Mouse (Mus musculus) megakaryocyte, embryonic 14.5 days (primary cell): Measurements from ENCODE around the gene Tsc22d3. TPM values are rescaled to one million over a fixed set of nuclear protein-coding genes. Genes with fewer than 3 reads are reported as not detected.
"Not testable (repeated sequence)": the region's sequence is repeated elsewhere in the genome, so short reads cannot be mapped to it uniquely, and the experiment has no call there.

ENCODE experiments used
- H3K27me3 ChIP-seq: replicated peaks from 2 replicates; pipeline ENCODE3; 2012; ENCODE audit warnings: inconsistent platforms
- H3K36me3 ChIP-seq: replicated peaks from 2 replicates; pipeline ENCODE3; 2012; ENCODE audit warnings: low read length, inconsistent platforms, mixed read lengths
- H3K4me1 ChIP-seq: 2 replicates; pipeline ENCODE4 v1.6.1; 2012; ENCODE audit warnings: inconsistent platforms
- H3K4me3 ChIP-seq: replicated peaks from 2 replicates; pipeline ENCODE3; 2012; ENCODE audit warnings: moderate library complexity, mild to moderate bottlenecking, inconsistent platforms
- H3K9me3 ChIP-seq: 2 replicates; pipeline ENCODE4 v1.6.1; 2012; ENCODE audit warnings: inconsistent platforms
- FLI1 ChIP-seq: IDR thresholded peaks from 2 replicates; pipeline ENCODE4 v1.6.1; 2012; ENCODE audit warnings: low read length, inconsistent platforms, mixed read lengths
- GATA1 ChIP-seq: IDR thresholded peaks from 3 replicates; pipeline ENCODE4 v1.6.1; 2012; ENCODE audit warnings: mixed read lengths, low read length, inconsistent platforms, borderline replicate concordance
- polyA plus RNA-seq: library from polyadenylated mRNA; stranded (reverse); fragments of >175 nt; gene quantifications from 2 replicates; pipeline ENCODE4 v1.2.3, GENCODE M21; 2012; ENCODE audit warnings: low replicate concordance; ENCODE audit not compliant: insufficient read depth

Tsc22d3 gene
- polyA plus RNA-seq, 1 experiment = 59.7 TPM

- no peaks in the 10 kb centered on the region for H3K9me3 ChIP-seq
- H3K4me3 ChIP-seq = peak overlapping the region; percentile 87
- peaks cover 10% of the 10 kb centered on the region for H3K27me3 ChIP-seq
- no peaks in the 10 kb centered on the region for H3K36me3 ChIP-seq
- TF ChIP-seq FLI1 (no peak), GATA1 (no peak)
- peaks cover 59% of the 10 kb centered on the region for H3K4me1 ChIP-seq
Measured at GRCm38 (mm10) chrX:140520146-140521102, 80.0 kb downstream of the Tsc22d3 start.

DNA sequence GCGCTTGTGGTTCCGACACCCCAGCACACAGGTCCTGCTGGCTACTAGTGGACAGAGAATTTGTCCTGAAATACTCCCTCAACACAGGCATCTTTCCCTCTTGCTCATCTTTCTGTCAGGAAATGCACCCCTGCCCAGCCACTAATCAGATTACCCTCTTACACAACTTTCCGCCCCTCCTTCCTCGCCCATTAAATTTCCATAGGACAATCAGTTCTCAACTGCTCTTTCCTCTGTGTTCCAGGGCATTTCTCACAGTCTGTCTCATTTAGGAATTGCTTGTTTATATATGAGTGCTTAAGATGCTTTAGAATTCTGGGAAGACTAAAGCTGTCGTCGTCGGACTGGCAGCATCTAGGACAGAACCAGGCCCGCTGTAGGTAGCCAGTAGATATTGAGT lies 82.1 kb downstream of the Tsc22d3 start:
- Histone ChIP-seq H3K4me3 (no peak overlapping the region), H3K4me1 (peaks cover 63% of the 10 kb centered on the region), H3K27me3 (peaks cover 19% of the 10 kb centered on the region), H3K9me3 (no peaks in the 10 kb centered on the region), H3K36me3 (no peaks in the 10 kb centered on the region)
- TF ChIP-seq FLI1 (no peak), GATA1 (no peak)

DNA sequence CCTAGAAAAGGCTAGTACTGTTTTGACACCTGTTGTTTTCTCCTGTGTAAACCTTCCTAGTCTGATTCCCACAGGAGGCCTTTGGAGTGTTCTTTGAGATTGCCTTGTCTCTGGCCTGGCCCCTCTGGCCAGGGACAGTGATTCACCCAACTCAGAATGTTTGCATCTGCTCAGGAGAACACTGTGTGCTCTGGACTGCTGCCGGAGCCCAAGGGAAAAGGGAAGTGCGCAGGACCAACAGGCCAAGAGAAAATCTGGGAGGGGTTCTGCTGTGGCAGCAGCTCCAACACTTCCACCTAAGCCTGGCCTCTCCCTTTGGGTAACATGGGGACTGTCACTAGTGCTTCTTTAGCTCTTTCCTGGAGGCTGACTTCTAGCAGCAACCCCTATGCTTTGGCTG lies 87.1 kb downstream of the Tsc22d3 start:
- no peak for TF ChIP-seq FLI1
- TF ChIP-seq GATA1 = no peak
- peaks cover 51% of the 10 kb centered on the region for H3K4me1 ChIP-seq

GRCm38 (mm10) chrX:140511687-140512651 lies 88.5 kb downstream of the Tsc22d3 start:
- H3K27me3 ChIP-seq = peaks cover 16% of the 10 kb centered on the region
- no peaks in the 10 kb centered on the region for H3K9me3 ChIP-seq
- H3K36me3 ChIP-seq = no peaks in the 10 kb centered on the region
- H3K4me1 ChIP-seq = peaks cover 49% of the 10 kb centered on the region
- TF ChIP-seq FLI1 (no peak), GATA1 (no peak)
- no peak overlapping the region for H3K4me3 ChIP-seq

More for the DNA sequence above, 87.1 kb downstream of the Tsc22d3 start:
- Histone ChIP-seq H3K9me3 (no peaks in the 10 kb centered on the region), H3K36me3 (no peaks in the 10 kb centered on the region), H3K27me3 (peaks cover 16% of the 10 kb centered on the region), H3K4me3 (no peak overlapping the region)

DNA sequence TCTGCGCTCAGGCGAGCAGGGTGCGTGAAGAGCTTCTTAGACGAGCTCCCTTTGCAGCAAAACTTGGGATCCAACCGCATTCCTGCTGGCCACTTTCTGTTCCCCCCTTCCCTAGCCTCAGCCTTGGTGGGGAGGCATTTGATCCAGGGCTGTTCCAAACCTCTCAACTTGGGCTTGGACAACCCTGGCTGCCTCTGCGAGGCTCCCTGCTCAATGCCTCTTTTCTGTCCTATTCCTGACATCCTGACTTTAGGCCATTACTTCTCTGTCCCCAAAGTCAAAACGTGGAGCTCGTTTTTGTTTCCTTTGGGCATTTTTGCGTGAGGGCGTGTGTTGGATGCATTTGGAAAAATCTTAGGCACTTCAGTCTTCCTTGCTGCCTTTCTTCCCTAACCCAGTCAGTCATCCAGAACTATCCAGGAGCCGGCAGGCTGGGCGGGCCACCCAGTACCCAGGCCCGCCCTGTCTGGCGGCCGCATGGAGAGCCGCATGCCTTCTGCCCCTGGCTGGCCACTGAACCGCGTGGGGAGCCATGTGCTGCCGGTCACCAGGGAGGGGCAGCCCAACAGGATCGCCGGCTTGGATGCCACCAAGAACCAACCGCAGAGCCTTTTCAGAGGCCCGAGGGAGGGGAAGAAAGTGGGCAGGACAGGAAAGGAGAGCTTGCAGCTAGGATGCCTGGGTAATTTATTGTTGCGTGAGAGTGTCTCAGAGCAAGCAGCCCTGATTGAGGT lies 89.6 kb downstream of the Tsc22d3 start:
- no peaks in the 10 kb centered on the region for H3K9me3 ChIP-seq
- H3K4me3 ChIP-seq = no peak overlapping the region
- TF ChIP-seq GATA1 (no peak), FLI1 (no peak)
- H3K36me3 ChIP-seq = no peaks in the 10 kb centered on the region
- H3K27me3 ChIP-seq = peaks cover 15% of the 10 kb centered on the region
- peaks cover 52% of the 10 kb centered on the region for H3K4me1 ChIP-seq

GRCm38 (mm10) chrX:140509817-140510216 lies 90.6 kb downstream of the Tsc22d3 start:
- no peak overlapping the region for H3K4me3 ChIP-seq
- no peaks in the 10 kb centered on the region for H3K9me3 ChIP-seq
- TF ChIP-seq FLI1 = no peak
- no peak for TF ChIP-seq GATA1
- H3K27me3 ChIP-seq = peaks cover 10% of the 10 kb centered on the region
- peaks cover 59% of the 10 kb centered on the region for H3K4me1 ChIP-seq
- H3K36me3 ChIP-seq = no peaks in the 10 kb centered on the region

GRCm38 (mm10) chrX:140508791-140509190 lies 91.7 kb downstream of the Tsc22d3 start:
- H3K27me3 ChIP-seq, H3K36me3 ChIP-seq, H3K9me3 ChIP-seq, H3K4me3 ChIP-seq: not testable (repeated sequence)
- peaks cover 67% of the 10 kb centered on the region for H3K4me1 ChIP-seq

DNA sequence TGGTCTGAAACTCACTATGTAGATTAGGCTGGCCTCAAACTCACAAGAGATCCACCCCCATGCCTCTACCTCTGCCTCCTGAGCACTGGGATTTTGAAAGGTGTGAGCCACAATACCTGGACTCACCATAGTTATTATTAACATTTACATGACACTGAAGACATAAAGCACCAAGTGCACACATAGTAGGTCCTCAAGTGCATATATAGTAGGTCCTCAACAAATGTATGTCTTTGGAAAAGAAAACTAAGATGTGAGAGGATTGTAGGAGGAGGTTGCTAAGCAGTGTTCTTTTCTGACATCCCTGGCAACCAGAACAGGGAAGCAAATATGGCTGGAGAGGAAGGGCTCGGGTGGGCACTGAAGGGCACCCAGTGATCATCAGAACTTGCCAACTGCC lies 93.1 kb downstream of the Tsc22d3 start:
- Histone ChIP-seq H3K9me3 (no peaks in the 10 kb centered on the region), H3K4me1 (peaks cover 72% of the 10 kb centered on the region)
- no peak for TF ChIP-seq GATA1
- TF ChIP-seq FLI1 = no peak

GRCm38 (mm10) chrX:140506436-140507180 lies 93.9 kb downstream of the Tsc22d3 start:
- TF ChIP-seq FLI1 = no peak
- TF ChIP-seq GATA1 = no peak
- Histone ChIP-seq H3K36me3 (no peaks in the 10 kb centered on the region), H3K4me1 (peaks cover 74% of the 10 kb centered on the region), H3K9me3 (no peaks in the 10 kb centered on the region), H3K4me3 (no peak overlapping the region), H3K27me3 (no peaks in the 10 kb centered on the region)

More for the DNA sequence above, 93.1 kb downstream of the Tsc22d3 start:
- Histone ChIP-seq H3K36me3 (no peaks in the 10 kb centered on the region), H3K27me3 (no peaks in the 10 kb centered on the region), H3K4me3 (no peak overlapping the region)
